Comparison of ENCODE assay signal across 19 mouse cellular contexts in the genomic region with DNA sequence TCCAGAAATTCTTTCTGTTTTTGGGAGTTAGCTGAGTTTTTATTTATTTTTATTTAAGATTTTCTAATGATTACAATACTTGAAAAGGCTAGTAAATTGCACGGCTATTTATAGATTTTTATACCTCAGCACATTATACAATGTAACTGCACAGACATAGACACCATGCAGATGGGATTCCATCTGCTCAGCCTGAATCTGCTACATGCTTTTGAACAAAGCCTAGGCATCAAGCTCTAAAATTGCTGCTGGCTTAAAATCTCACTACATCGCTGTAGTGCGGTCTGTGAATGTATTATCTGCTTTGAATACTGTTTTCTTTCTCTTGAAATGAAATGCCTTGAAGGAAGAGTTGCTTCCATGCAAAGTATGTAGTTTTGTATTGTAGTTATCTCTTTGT.
DNase-seq lines count a peak whose midpoint lies in the region; ATAC-seq and TF ChIP-seq lines count a peak whose summit lies in the region.
"Had no signal": no experiment of that assay in that cellular context is flagged by ENCODE, and none has a peak within 500 bp of the region (broad histone marks: within the 10 kb centered on the region; RNA-seq: fewer than 3 reads in every experiment).

No protein-coding gene starts in this region.

- H3K27ac ChIP-seq in midbrain, postnatal 0 days (ENCODE audit: low read depth, low read length): no peak overlapping the region
- H3K27ac ChIP-seq in midbrain, embryonic 15.5 days: no peak overlapping the region
- H3K27ac ChIP-seq: heart, embryonic 15.5 days; hindbrain, embryonic 13.5 days; lung, embryonic 15.5 days; neural tube, embryonic 12.5 days had no signal

- H3K27me3 ChIP-seq in midbrain, postnatal 0 days (ENCODE audit: insufficient read depth, low read length): no peaks in the 10 kb centered on the region
- H3K27me3 ChIP-seq in midbrain, embryonic 15.5 days (replicated peaks): no peaks in the 10 kb centered on the region
- H3K27me3 ChIP-seq: heart, embryonic 15.5 days; hindbrain, embryonic 13.5 days; lung, embryonic 15.5 days; neural tube, embryonic 12.5 days had no signal

- no peaks in the 10 kb centered on the region for H3K36me3 ChIP-seq in midbrain, postnatal 0 days (ENCODE audit: insufficient read depth, low read length)
- H3K36me3 ChIP-seq in midbrain, embryonic 15.5 days (replicated peaks): no peaks in the 10 kb centered on the region
- H3K36me3 ChIP-seq: heart, embryonic 15.5 days; hindbrain, embryonic 13.5 days; lung, embryonic 15.5 days; neural tube, embryonic 12.5 days had no signal

- H3K9me3 ChIP-seq in midbrain, postnatal 0 days (ENCODE audit: low read length): no peaks in the 10 kb centered on the region
- no peaks in the 10 kb centered on the region for H3K9me3 ChIP-seq in midbrain, embryonic 15.5 days
- H3K9me3 ChIP-seq: heart, embryonic 15.5 days; hindbrain, embryonic 13.5 days; lung, embryonic 15.5 days; neural tube, embryonic 12.5 days had no signal

- intact Hi-C loops in left cerebral cortex, postnatal 14 days (cut with DNase I): no loop called here

- peak; percentile 22 for DNase-seq in midbrain, postnatal 0 days (ENCODE audit: low spot score)
- peak; percentile 6 to 75 for DNase-seq in frontal cortex, postnatal 36 days (ENCODE audit: low spot score in 2 of 2)
- peak; percentile 58 to 61 for DNase-seq in left cerebral cortex, postnatal 14 days (ENCODE audit: low spot score in 2 of 2)
- DNase-seq in heart, adult 18-20 months: no peak
- no peak for DNase-seq in kidney, postnatal 4 days
- DNase-seq in embryo, embryonic 10 days (ENCODE audit: low spot score): no peak
- DNase-seq: adrenal gland, adult 2 months; cerebellum, adult 9-11 months; embryo, embryonic 11 days; heart, adult 11 months; kidney, postnatal 10 days had no signal

- 74% methylated on average over 3 of the region's 3 CpGs for WGBS in midbrain, postnatal 0 days
- WGBS in midbrain, embryonic 15.5 days: 76% methylated on average over 3 of the region's 3 CpGs

- TF ChIP-seq CTCF in midbrain, postnatal 0 days (IDR thresholded peaks at IDR 0.05): no peak

- no peaks in the 10 kb centered on the region for H3K4me1 ChIP-seq in midbrain, postnatal 0 days (ENCODE audit: insufficient read depth, low read length)
- no peaks in the 10 kb centered on the region for H3K4me1 ChIP-seq in midbrain, embryonic 15.5 days
- H3K4me1 ChIP-seq: heart, embryonic 15.5 days; hindbrain, embryonic 13.5 days; lung, embryonic 15.5 days; neural tube, embryonic 12.5 days had no signal

- ATAC-seq in midbrain, postnatal 0 days (ENCODE audit: low FRiP score): no peak
- ATAC-seq in midbrain, embryonic 15.5 days (replicated peaks): no peak
- ATAC-seq: intestine, postnatal 0 days; midbrain, embryonic 16.5 days had no signal

- no peak overlapping the region for H3K4me2 ChIP-seq in midbrain, postnatal 0 days (ENCODE audit: low read depth, low read length, poor library complexity, severe bottlenecking)
- no peak overlapping the region for H3K4me2 ChIP-seq in midbrain, embryonic 15.5 days
- H3K4me2 ChIP-seq: heart, embryonic 15.5 days; hindbrain, embryonic 13.5 days; liver, embryonic 11.5 days; lung, embryonic 15.5 days; neural tube, embryonic 12.5 days had no signal

- H3K9ac ChIP-seq in midbrain, postnatal 0 days (replicated peaks; ENCODE audit: low read length, poor library complexity, severe bottlenecking): no peak overlapping the region
- H3K9ac ChIP-seq in midbrain, embryonic 15.5 days: no peak overlapping the region
- H3K9ac ChIP-seq: heart, embryonic 15.5 days; hindbrain, embryonic 13.5 days; lung, embryonic 15.5 days; neural tube, embryonic 12.5 days had no signal

- H3K4me3 ChIP-seq in midbrain, postnatal 0 days (ENCODE audit: low read depth, low read length): no peak overlapping the region
- no peak overlapping the region for H3K4me3 ChIP-seq in midbrain, embryonic 15.5 days
- H3K4me3 ChIP-seq: heart, embryonic 15.5 days; hindbrain, embryonic 13.5 days; lung, embryonic 15.5 days; neural tube, embryonic 12.5 days had no signal

Comparison
In these comparisons a context has a peak if more than half of its experiments do, and no peak if none do; other contexts are left out.
1. DNase-seq: peak in midbrain, postnatal 0 days (single experiment), frontal cortex, postnatal 36 days (2 of 2) and left cerebral cortex, postnatal 14 days (2 of 2); none in heart, adult 18-20 months (0 of 2), kidney, postnatal 4 days (0 of 2) and embryo, embryonic 10 days (single experiment).